Mouse (Mus musculus) NIH3T3 (cell line): ENCODE data around the gene Ttc7b.

Experiments used
- DNase-seq: peaks from one replicate; pipeline ENCODE4 v3.0.0-alpha.2; 2012; ENCODE audit warnings: low read depth

The Ttc7b gene

DNA sequence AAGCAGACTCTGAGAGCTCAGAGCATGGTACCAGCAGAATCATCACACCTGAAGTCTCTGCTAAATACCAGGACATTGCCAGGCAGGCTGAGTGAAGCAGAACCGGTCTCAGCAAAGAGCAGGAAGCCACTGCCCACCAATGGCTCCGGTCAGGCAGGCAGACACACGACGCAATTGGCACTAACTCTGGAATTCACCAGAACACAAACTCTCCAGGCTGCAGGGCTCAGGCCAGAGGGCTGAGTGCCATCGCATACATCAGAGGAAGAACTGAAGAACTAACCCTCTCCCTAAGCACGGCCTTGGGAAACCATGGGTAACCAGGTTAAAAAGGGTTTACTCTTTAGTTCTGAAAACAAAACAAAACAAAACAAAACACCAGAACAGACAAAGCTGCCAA lies 73.5 kb downstream of the Ttc7b start:
- DNase-seq = peak; percentile 24

DNA sequence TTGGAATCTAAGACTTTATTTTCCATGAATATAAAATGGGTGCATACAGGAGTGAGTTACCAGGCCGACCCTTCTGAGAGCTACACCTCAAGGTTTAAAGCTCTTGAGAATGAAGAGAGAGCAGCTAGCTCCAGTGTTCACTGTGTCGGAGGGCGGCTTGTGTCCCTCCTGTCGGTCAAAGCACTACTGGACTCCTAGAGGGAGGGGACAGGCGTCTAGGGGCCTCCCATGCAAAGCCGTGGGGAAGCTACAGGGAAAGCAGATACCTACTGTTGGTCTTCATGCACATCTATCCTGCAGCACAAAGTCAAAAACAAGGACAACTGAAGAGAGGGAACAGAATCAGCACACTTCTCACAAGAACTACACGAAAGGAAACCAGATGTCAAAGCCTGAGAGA lies 74.9 kb downstream of the Ttc7b start:
- no peak for DNase-seq

DNA sequence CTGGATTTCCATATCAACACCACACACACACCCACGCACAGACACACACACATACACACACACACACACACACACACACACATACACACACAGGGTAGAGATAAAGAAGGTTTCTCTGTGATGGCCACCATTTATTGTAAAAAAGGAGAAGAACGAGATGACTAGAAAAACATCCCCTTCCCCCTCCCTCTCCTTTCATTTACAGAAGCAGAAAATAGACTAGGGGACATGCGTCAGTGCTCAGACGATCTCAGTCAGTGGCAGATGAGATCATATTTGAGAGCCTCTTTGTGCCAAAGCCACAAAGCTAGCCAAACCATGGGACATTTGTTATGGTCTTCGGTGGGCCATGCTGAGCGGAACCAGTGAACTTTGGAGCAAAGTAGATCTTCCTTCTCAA lies 75.4 kb downstream of the Ttc7b start:
- DNase-seq = no peak

DNA sequence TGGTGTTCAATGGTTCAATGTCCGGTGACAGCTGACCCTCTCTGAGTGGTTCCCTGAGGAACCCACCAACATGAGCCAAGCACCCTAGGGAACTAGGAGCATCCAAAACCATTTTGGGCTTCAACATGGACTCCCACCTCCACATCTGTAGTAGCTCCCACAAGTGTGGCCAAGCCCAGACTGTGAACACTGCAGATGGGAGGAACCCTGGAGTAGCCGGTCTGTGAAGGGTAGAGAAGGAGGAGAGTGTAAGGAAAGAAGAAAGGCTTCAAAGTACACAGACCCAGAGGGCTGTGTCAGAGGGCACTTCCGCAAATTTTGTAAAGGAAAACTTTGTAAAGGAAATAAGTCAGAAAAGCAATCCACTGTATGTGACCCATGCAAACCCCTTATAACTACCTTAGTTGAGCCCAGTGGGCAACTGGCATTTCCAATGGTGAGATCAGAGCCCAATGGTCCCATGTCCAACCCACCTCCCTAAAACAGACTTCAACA lies 75.9 kb downstream of the Ttc7b start:
- no peak for DNase-seq

DNA sequence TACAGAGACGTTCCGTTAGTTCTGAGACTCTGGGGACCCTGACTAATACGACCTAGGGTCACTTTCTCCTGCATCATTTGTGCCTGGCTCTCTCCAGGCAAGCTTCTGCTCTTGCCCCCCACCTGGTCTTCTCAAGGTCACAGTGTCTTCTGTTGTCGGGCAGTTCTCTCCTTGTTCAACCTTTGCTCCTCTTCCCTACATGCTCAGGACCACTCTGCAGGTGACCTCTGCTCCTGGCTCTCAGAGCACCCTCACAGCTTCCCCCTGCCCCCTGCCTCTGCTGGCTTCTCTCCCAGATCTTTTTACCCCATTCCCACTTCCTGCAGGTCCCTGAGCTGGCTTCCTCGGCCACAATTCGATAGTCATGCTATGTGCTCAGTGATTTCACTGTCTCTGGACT lies 77.2 kb downstream of the Ttc7b start:
- no peak for DNase-seq

DNA sequence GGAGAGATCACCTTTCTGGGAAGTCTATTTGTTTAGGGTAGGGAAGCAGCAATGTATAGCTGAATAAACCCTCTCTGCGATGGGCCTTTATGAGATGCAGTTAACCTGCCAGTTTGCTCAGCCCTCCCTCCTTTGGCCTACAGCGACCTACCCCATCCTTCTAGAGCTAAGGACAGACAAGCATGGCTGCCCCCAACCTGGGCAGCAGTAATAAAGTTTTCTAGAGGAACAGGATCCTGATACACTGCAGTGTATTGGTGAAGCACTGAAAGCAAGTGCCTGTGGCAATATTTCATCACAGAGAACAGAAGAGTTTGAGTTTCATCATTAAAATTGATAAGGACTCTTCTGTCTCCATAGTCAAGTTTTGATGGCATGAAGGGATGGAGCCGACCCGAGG lies 79.0 kb downstream of the Ttc7b start:
- DNase-seq = no peak

DNA sequence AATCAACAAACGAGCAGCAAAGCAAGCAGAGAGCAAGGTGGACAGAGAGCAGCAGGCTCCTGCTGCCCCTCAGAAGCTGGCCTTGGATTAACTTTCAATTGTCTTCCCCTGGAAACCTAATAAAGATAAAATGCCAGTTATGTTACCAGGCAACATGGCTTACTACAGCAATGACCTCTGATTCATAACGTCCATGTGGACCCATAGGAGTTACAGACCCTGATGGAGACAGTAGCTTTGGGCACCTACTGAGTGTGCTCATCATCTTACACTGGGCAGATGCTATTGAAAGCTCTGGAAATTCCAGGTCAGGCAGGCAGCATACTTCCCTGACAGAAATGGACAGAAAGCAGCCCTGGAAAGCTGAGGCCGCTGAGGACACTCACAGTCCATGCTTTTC lies 80.7 kb downstream of the Ttc7b start:
- DNase-seq = no peak

DNA sequence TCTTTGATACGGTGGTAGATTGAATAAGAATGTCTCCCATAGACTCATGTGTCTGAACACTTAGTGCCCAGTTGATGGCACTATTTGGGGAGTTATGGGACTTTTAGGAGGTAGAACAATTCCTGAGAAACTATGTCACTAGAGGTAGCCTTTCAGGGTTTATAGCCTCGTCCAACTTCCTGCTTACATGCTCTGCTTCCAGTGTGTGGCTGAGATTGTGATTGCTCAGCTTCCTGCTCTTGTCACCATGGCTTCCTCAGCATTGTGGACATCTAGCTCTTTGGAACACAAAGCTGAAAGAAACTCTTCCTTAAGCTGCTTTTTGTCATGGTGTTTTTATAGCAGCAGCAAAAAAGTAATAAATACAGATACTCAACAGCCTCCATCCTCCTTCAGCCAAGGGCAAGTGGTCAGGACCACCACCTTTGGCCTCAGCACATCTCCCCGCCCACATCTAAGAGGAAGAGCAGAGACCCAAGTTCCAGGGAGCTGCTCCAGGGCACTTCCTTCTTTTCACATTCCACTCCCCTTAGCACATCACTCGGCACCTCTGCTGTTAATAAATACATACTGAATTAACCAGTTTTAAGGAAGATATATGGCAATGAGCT lies 81.4 kb downstream of the Ttc7b start:
- DNase-seq = peak; percentile 35

DNA sequence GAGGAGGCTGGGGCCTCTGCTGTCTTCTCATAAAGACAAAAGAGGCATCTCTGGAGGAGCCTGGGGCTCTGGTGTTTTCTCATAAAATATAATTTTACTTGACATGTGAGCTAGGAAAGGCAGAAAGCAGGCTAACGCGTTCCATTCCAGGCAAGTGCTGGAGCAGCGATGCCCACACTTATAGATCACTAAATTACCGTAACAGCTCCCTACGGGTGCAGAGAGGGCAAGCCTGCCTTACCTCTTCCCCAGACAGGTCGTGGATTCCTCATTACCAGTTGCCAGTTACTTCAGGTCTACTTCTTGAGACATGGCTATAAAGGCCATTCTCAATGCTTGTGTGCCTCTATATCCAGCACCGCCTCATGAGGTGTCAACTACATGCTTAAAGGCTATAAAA lies 82.1 kb downstream of the Ttc7b start:
- DNase-seq = no peak

DNA sequence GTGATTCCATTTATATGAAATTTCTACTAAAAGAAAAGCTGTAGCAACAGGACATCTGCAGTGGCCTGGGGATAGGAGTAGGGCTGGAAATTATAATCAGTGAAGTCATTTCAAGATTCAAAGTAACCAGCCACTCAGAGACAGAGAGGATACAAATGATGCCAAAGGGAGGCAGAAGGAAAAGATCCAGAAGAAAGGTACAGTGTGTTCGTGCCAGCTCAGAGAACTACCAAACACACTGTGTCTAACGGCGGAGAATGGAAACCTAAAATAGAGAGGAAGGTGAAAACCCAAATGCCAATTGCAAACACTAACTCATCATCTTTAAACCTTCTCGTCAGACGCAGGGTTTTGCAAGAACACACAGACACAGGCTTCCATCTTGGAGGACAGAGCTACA lies 82.8 kb downstream of the Ttc7b start:
- no peak for DNase-seq

DNA sequence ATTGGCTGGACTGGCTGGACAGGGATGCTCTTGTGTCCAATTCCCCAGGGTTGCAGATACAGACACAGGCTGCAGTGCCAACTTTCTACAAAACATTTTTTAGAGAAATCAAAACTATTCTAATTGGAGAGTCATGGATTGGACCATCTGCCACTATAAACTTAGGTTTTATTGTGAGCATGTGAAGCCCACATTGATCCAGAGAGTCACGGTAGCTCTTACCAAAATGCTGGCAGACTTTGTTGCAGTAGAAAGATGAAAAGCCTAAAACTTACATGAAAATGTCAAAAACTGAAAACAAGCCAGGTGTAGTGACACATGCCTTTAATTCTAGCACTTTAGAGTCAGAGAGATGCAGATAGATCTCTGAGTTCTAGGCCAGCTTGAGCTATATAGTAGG lies 84.9 kb downstream of the Ttc7b start:
- no peak for DNase-seq

DNA sequence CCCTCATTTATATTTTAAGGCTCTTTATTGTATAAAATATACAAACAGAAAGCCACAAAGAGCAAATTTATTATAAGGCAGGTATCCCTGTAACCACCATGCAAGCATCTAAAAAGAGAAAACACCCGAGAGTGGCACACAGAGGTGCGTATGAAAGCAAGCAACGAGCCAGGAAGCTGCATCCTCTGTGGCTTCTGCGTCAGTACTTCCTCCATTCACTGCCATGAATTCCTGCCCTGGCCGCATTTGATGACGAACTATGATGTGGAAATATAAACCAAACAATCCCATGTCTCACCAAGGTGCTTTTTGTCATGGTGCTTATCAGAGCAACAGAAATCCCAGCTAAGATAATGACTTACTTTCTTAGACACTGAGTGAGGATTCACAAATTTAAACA lies 88.8 kb downstream of the Ttc7b start:
- no peak for DNase-seq

DNA sequence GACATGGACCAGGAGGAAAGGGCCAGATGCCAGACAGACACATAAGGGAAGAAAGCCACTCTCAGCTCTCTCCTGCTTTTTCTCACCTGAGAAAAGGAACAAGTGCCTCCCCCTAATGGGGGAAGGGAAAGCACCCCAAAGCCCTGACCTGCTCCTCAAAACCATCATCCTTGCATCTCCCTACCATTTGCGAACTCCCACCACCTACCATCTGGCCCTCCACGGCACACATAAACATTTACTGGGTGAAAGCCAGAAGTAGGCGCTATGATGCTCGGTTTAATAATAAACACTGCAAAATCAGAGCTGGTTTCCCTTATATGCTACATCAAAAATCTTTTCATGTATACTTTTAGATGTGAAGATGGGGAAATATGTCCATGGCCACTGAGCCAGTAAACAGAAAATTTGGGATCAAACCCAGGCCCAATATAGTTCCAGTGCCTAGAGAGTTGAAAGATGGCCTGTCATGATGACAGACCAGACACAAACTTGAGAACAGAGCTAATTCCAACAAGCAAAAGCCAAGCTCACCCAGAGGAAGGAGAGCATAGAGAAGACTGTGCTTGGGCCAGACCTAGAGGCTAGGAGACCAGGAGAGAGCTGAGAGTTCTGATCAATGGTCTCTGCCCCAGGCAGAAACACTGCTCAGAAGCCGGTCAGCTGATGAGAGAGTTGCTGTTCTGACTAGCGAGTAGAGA lies 91.1 kb downstream of the Ttc7b start:
- DNase-seq = no peak

DNA sequence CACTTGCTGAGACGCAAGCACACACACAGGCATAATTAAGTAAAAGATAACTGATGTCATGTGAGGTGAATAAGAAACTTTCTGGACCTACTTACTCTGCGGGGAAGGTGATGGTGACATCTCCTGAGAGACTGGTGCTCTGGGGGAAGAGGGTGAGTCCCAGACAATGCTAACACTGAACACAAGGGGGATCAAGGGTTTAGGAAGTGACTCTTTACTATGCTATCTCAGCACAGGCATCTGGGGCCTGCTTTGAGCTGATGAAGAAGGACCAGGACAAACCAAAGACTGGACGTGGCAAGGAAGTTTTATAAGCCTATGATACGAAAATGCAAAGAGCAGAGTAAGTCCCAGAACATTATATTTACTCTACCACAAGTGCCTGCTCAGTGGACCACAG lies 92.4 kb downstream of the Ttc7b start:
- DNase-seq = no peak

DNA sequence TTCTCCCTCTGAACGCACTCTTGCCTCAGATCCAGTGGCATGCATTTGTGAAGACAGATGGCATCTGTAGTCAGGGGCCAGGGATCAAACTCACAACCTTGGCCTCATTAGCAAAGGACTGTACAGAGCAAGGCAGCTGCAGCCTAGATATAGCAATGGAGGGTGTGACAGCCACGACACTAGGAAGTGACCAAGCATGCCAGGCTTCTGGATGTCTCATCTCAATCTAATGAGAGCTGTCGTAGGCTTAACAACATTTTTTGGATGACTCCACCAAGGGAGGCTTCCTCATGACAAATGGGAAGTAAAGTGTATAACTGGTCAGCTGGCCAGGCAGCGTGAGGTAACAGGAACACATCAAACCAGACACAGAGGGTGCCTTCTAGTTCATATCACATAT lies 94.4 kb downstream of the Ttc7b start:
- no peak for DNase-seq

DNA sequence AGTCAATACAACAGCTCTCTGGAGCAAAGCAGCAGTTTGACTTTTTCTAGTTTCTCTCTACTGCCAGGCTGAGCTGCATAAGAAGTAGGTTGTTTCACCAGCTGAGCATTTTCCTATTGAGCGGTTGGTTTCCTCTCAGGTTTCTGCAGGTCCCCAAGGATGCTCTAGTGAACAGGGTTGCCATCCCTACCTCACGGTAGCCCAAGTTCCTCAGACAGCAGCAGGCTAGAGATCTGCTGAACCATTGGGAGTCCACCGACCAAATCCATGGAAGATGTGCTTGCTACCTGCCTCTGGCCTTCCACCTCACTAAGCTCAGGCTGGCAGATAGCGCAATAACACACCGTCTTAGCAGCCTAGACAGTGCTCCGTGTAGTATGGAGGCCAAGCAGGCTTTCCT lies 95.6 kb downstream of the Ttc7b start:
- no peak for DNase-seq

DNA sequence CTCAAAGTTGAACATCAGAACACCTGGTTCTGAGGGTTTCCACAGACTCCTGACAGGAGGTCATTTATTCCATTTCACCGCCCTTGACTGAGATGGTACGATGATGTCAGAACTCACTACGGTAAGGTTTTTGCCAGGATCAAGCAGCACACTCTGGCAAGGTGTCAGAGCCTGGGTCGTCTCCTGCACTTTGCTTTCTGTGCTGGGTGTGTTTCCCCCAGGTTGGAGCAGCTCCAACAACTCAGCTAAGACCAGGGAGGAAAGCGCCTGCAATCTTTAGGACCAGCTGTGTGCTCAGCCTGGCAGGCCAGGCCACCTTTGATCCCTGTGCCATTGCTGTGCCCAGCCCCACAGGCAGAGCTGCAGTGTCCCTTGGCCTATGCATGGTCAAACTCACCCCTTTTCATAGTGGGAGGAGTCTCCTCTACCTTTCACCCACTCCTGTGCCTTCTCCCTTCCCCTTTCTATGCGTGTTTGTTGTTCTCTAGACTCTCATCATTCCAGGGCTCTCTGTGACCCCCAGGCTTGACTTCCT lies 98.3 kb downstream of the Ttc7b start:
- DNase-seq = peak; percentile 22

DNA sequence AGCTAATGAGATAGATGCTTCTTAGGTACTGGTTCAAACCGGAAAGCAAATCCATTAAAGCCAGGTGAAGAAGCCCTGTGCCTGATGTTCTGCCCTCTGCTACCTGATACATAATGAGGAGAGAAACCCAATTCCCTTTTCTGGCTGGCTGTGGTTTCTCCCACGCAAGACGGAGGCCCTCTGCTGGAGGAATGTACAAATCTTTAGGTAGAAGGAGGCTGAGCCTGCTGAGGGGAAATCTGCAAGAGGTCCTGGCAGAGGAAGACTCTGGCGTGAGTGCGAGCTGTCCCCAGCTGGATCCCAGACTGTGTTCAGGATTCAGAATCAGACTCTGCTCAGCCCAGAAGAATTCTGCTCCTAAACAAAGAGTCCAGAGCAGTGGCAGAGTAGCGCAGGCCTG lies 99.1 kb downstream of the Ttc7b start:
- DNase-seq = peak; percentile 70

DNA sequence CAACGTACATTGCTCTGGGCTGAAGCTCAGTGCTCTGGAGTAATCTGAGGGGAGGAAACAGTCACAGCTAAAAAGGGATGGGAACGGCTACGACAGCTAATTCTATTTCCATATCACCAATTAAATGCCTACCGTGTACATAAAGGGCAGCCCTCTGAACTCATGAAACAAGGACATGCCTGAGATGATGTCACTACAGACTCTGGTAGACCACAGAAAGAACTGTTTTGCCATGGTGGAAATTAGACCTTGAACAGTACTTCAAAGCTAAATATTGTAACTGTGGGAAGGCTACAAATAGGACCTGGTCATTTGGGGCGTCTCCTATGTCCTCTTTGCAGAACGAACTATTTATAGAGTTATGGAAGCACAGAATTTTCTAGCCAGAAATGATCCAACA lies 99.7 kb downstream of the Ttc7b start:
- no peak for DNase-seq

DNA sequence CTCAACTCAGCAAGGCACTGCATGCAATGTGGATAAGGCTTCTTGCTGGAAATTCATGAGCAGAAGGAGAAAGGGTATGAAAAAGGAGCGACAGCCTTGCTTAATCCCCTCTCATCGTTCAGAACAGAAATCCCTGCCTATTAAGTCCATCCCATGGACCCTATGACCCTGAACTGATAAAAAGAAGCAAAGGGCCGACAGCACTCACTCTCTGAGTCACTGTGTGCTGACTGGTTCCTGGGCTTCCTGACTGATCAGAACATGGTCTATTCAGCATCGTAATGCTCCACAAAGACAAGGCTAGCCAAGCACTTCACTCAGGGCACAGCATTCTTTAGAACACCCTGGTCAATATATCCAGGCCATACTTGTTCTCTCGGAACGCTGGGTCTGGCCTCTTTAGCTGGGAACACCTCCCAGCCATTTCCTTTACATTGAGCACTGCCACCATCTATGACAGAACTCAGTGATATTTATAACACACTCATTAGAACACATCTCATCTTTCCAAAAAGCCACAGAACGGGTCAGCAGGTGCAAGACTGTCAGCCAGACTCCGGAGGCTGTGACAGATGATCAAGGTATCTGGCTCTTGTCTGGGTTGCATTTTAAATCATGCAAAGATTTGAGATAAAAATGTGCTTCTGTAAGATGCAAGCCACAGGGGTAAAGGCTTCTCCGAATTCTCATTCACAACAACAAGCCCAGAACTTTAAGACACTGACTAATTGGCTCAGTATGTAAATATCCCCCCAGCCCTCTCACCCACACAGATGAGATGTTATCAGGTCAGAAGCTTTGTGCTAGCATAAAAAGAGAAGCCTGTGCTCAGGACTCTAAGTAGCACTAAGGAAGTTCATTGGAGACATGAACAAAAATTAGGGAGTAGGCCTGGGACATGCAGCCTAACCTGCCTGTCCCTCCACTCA lies 100.4 kb downstream of the Ttc7b start:
- DNase-seq = no peak

DNA sequence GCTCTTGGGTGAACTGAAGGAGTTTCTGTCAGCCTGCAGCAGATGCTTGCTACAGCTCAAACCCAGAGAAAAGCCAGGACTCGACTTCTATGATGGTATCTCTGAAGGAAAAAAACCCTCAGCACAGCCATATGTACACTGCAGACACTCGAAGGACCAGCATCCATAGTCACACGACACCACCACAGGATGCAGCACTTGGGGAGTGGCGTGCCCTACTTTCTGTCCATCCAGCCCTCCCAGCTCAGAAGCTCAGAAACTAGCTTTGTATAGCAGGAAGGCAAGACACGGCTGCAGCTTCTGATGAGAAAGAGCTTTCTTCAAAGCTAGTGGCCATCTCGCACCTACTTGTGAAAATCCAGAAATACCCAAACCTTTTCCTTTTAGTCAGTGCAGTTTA lies 104.8 kb downstream of the Ttc7b start:
- no peak for DNase-seq

DNA sequence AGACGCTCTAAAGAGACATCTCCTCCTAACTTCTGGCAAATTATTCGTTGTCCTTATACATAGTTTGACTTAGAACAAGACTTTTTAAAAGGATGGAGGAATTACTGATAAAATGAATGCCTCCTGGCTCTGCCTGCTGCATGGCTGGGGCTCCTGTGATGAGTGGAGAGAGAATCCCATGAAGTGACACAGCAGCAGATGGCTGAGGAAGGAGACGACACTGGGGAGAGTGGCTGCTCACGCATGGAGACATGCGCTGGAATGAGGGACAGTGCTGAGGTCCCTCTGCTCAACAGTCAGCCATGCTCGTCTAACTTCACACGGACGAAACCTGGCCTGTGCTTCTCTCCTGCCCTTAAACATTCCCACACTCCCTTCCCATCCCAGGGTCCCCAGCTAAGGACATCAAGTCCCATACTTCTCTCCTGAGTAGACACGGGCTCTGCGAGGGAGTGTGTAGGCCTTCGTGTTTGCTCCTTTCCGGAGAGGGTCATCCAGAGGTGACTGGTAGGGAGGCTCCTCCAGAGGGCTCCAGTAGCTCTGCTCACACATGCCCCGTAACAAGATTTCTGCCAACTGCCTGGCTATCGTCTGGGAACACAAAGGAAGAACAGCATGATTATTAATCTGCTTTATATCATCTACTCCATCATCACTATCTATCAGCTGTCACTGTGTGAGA lies 105.8 kb downstream of the Ttc7b start:
- DNase-seq = no peak
